Mouse (Mus musculus): ENCODE data around the gene Prok2. TPM values are rescaled to one million over a fixed set of nuclear protein-coding genes. Genes with fewer than 3 reads are reported as not detected.

Prok2 gene
- polyA plus RNA-seq, 1 experiment from 2014 or later, result 0.36 TPM

- no peaks in the 10 kb centered on the region for H3K36me3 ChIP-seq (ENCODE audit: control insufficient read depth, insufficient read depth, low read length)
- peak; percentile 58 for DNase-seq (ENCODE audit: low spot score)
- H3K4me2 ChIP-seq (ENCODE audit: low read depth, severe bottlenecking), result peak overlapping the region; percentile 90
- peaks cover 19% of the 10 kb centered on the region for H3K4me1 ChIP-seq (ENCODE audit: control insufficient read depth, insufficient read depth, low read length)
- no peak for ATAC-seq (ENCODE audit: insufficient number of reproducible peaks, low FRiP score, low TSS enrichment, low read depth)
- peak overlapping the region; percentile 82 for H3K9ac ChIP-seq (ENCODE audit: low read length)
- H3K27me3 ChIP-seq (ENCODE audit: control insufficient read depth, insufficient read depth, low read length), result no peaks in the 10 kb centered on the region
- peak overlapping the region; percentile 75 for H3K4me3 ChIP-seq (ENCODE audit: low read depth, low read length)
- WGBS, result 15% methylated on average over 8 of the region's 8 CpGs
- peak overlapping the region; percentile 51; the same call in 1 of the 2 replicates for H3K27ac ChIP-seq (replicated peaks; ENCODE audit: low read depth, low read length)
- H3K9me3 ChIP-seq (ENCODE audit: control insufficient read depth, low read length), result no peaks in the 10 kb centered on the region
These were observed 58.9 kb downstream of the Prok2 start for GRCm38 (mm10) chr6:99667290-99667689.

- no peaks in the 10 kb centered on the region for H3K27me3 ChIP-seq (ENCODE audit: control insufficient read depth, insufficient read depth, low read length)
- DNase-seq (ENCODE audit: low spot score), result peak; percentile 73
- under 1% methylated on average over 63 of the region's 75 CpGs for WGBS
- ATAC-seq (ENCODE audit: insufficient number of reproducible peaks, low FRiP score, low TSS enrichment, low read depth), result peak; percentile 81
- H3K9me3 ChIP-seq (ENCODE audit: control insufficient read depth, low read length), result no peaks in the 10 kb centered on the region
- H3K4me2 ChIP-seq (ENCODE audit: low read depth, severe bottlenecking), result peak within 1 kb of the TSS; percentile 90
- no peaks in the 10 kb centered on the region for H3K36me3 ChIP-seq (ENCODE audit: control insufficient read depth, insufficient read depth, low read length)
- H3K9ac ChIP-seq (ENCODE audit: low read length), result peak within 1 kb of the TSS; percentile 82
- H3K4me1 ChIP-seq (ENCODE audit: control insufficient read depth, insufficient read depth, low read length), result peaks cover 19% of the 10 kb centered on the region
- H3K27ac ChIP-seq (replicated peaks; ENCODE audit: low read depth, low read length), result peak within 1 kb of the TSS; percentile 51
- peak within 1 kb of the TSS; percentile 75 for H3K4me3 ChIP-seq (ENCODE audit: low read depth, low read length)
These were observed 59.6 kb downstream of the Prok2 start, which contains the start of the genes Eif4e3 and Gm20696 for GRCm38 (mm10) chr6:99666318-99667171. TSS of gene Eif4e3 (minus strand) at chr6:99666771. TSS of gene Gm20696 (minus strand) at chr6:99666797.

GRCm38 (mm10) chr6:99665457-99666317 is 60.5 kb downstream of the Prok2 start:
- Histone ChIP-seq H3K4me1 (ENCODE audit: control insufficient read depth, insufficient read depth, low read length) (peaks cover 19% of the 10 kb centered on the region), H3K4me2 (ENCODE audit: low read depth, severe bottlenecking) (peak overlapping the region; percentile 90), H3K27me3 (ENCODE audit: control insufficient read depth, insufficient read depth, low read length) (no peaks in the 10 kb centered on the region), H3K9me3 (ENCODE audit: control insufficient read depth, low read length) (no peaks in the 10 kb centered on the region), H3K36me3 (ENCODE audit: control insufficient read depth, insufficient read depth, low read length) (no peaks in the 10 kb centered on the region), H3K9ac (ENCODE audit: low read length) (peak overlapping the region; percentile 82), H3K27ac (replicated peaks; ENCODE audit: low read depth, low read length) (no peak overlapping the region), H3K4me3 (ENCODE audit: low read depth, low read length) (peak overlapping the region; percentile 75)
- peak; percentile 63 for DNase-seq (ENCODE audit: low spot score)
- 31% methylated on average over 16 of the region's 16 CpGs for WGBS
- no peak for ATAC-seq (ENCODE audit: insufficient number of reproducible peaks, low FRiP score, low TSS enrichment, low read depth)

- Histone ChIP-seq H3K27me3 (ENCODE audit: control insufficient read depth, insufficient read depth, low read length) (no peaks in the 10 kb centered on the region), H3K4me1 (ENCODE audit: control insufficient read depth, insufficient read depth, low read length) (peaks cover 11% of the 10 kb centered on the region), H3K4me2 (ENCODE audit: low read depth, severe bottlenecking) (no peak overlapping the region), H3K4me3 (ENCODE audit: low read depth, low read length) (no peak overlapping the region), H3K36me3 (ENCODE audit: control insufficient read depth, insufficient read depth, low read length) (no peaks in the 10 kb centered on the region), H3K27ac (replicated peaks; ENCODE audit: low read depth, low read length) (no peak overlapping the region), H3K9ac (ENCODE audit: low read length) (no peak overlapping the region), H3K9me3 (ENCODE audit: control insufficient read depth, low read length) (no peaks in the 10 kb centered on the region)
- no peak for ATAC-seq (ENCODE audit: insufficient number of reproducible peaks, low FRiP score, low TSS enrichment, low read depth)
- 77% methylated on average over 8 of the region's 8 CpGs for whole genome bisulfite sequencing
- no peak for DNase-seq (ENCODE audit: low spot score)
These were observed 63.0 kb downstream of the Prok2 start for GRCm38 (mm10) chr6:99663232-99663631.

Other genes starting within 250 kb of the Prok2 start
- gene Foxp1, start 203.7 kb downstream of the Prok2 start, polyA plus RNA-seq (2014; fragmentation: Nextera tagmentation; extraction: Ambion mirVana), result 65.4 and 79.5 TPM in 2 replicates
- gene Eif4e3, start 59.6 kb downstream of the Prok2 start, polyA plus RNA-seq (2014; fragmentation: Nextera tagmentation; extraction: Ambion mirVana), result 17.6 and 22.7 TPM in 2 replicates
- gene Gm20696, start 59.6 kb downstream of the Prok2 start, polyA plus RNA-seq (2014; fragmentation: Nextera tagmentation; extraction: Ambion mirVana), result 3.1 and 4.0 TPM in 2 replicates
- 2.9 and 3.4 TPM in 2 replicates for gene Gpr27, start 33.7 kb downstream of the Prok2 start, polyA plus RNA-seq (2014; fragmentation: Nextera tagmentation; extraction: Ambion mirVana)